Mouse (Mus musculus): ENCODE data around the gene Aga.
"Not testable (repeated sequence)": the region's sequence is repeated elsewhere in the genome, so short reads cannot be mapped to it uniquely, and the experiment has no call there.

Gene Aga

DNA sequence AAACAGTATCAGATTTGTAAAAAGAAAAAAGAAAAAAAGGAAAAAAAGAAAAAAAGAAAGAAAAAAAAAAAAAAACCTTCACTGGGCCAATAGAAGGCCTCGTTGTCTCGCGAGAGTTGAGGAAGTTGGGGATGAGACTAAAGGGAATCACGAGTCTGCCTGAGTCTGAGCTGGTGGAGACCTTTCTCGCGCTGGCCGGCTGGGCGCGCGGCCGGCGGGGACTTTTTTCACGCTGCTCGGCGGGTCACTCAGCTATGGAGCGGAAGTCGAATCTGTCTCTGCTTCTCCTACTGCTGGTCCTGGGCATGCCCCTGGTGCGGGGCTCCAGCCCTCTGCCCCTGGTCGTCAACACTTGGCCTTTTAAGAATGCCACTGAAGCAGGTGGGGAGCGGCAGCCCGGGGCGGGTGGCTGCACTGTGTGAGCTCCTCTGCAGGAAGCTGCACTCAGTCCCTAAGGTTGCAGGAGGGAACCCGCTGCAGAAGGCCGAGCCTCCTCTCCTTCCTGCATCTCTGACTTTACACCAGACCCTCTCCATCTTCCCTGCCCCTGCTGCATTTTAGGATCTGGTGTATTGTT is at the start of gene Aga:
TSS of gene Aga (plus strand) at position 177 of the 577 bp plus-strand sequence.
- peak; percentile 85 for DNase-seq (ENCODE audit: low read depth, low spot score)

DNA sequence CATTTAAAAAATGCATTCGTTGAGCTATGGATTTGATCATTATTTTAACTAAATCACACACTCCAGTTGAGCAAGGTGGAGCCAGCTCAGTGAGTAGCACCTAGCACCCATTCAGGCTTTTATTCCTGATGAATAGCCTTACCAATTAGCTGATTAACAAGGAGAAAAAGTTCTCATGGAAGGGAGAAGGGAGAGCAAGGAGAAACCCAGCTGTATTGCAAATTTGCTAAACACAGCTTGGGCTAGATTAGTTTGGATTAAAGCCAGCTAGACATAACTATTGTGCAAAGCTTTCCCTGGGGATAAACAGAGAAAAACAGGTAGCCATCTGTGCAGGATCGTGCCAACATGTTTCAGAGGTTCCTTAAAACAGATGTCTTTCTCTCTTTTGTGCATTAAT is 22.5 kb upstream of the Aga start:
- no peak for DNase-seq (ENCODE audit: low read depth, low spot score)

DNA sequence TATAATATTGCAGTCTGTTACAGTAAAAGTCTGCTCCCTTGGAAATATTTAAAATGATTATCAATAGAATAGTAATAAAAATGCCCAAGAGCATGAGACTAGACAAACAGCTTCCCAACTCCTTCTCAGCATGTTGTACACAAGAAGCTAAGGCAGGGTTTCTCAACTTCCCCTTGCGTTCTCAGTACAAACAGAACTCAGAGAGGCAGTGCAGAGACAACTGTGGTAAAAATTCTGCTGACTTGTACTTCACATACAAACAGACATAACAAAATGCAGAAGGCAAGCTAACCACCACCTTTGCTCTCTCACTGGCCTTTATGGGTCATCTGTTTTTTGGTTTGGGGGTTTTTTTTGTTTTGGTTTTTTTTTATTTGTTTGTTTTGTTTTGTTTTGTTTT is 15.3 kb upstream of the Aga start:
- no peak for DNase-seq (ENCODE audit: low read depth, low spot score)

DNA sequence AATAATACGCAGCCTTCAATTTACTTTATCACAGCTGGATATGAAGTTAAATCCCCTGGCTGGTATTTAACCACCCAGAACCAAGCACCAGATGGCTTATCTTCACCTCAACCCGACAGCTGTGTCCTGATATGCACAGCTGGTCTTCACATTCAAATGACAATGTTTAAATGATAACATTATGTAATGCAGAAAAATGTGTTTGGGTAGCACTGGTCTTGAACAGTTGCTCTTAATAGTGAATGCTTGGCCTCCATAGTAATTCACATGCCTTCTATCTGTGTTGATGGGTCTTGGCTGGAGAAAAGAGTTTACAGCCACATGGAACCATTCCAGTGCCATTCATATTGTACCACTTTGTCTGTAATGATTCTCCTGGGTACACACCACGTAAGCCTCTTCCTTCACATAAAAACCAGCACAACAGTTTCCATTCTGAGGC is 14.6 kb upstream of the Aga start:
- no peak for DNase-seq (ENCODE audit: low read depth, low spot score)

DNA sequence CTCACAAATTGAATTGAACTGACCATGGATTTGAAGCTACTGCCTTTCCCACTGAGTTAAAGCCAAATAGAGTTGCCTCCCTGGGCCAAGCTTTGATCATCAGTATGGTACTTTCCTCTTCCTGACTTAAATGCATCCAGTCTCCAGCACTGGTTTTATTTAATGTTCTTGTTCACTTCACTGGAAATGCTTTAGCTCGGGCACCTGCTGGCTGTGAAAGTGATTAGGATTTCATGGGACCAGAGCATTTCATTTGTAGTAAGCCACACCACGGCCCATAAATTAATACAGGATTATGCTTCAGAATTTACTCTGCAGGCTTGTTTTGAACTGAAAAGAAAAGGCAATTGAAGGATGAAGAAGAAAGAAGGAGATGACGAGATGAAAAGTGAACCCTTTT is 26.5 kb downstream of the Aga start:
- DNase-seq (ENCODE audit: low read depth, low spot score) = not testable (repeated sequence)

DNA sequence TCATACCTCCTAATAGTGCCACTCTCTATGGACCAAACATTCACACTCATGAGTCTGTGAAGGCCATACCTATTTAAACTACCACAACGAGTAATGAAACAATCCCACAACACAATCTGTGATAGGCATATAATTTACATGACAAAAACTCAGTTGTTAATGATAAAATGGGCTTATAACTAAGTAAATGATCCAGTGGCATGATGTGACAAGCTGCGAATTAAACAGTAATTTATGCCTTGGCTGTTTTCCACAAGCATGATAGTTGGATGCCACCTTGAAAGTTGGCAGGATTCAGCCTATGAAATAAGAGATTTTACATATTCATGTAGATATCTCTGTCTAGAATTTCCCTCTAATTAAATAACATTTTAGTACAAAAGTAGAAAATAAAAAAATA is 28.1 kb downstream of the Aga start:
- DNase-seq (ENCODE audit: low read depth, low spot score) = no peak

DNA sequence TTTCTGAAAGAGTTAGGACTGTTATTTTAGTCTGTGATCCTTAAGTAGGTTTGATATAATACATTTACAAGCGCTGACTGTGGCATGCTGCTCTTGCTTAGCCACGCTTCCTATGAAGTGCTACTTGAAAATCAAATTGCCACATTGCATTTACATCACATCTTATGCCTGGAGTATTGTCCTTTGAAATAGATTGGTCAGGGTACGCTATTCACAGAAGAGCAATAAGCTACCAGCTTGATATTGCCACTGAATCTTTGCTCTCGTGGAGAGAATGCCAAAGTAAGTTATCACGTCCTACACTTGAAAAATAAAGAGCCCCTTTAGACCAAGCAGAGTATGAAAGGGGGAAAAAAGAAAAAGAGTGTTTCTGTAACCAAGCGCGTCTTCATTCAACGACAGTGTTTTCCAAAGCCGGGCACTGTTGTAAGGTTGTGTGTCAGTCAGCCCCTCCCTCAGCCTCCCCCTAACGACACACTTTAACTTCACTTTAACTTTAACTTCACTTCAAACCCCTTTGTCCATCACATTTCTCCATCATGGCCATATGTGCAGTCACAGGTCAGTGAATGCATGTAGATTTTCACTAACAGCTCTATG is 51.0 kb downstream of the Aga start:
- DNase-seq (ENCODE audit: low read depth, low spot score) = no peak

DNA sequence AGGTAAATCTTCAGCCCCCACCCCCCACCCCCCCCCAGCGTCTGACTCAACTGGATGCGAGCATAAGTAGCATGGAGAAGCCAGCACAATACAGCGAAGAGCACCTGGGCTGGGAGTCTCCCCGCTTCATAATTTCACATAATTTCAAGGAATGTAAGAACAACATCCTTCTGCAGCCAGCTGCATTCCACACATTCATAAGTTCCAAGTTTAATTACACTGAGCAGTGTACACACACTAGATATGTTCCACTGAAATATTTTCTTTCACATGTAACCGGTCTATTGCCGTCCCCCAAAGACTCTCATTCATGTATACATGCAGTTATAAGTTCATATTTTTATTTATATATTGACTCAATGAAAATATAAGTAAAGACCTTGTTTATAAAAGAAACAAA is 54.7 kb downstream of the Aga start:
- DNase-seq (ENCODE audit: low read depth, low spot score) = no peak

All from brain, embryonic 18.5 days (tissue).